Mouse (Mus musculus): ENCODE measurements around the gene Hist1h2bq.
"Not testable (repeated sequence)": the region's sequence is repeated elsewhere in the genome, so short reads cannot be mapped to it uniquely, and the experiment has no call there.

Gene Hist1h2bq

DNA sequence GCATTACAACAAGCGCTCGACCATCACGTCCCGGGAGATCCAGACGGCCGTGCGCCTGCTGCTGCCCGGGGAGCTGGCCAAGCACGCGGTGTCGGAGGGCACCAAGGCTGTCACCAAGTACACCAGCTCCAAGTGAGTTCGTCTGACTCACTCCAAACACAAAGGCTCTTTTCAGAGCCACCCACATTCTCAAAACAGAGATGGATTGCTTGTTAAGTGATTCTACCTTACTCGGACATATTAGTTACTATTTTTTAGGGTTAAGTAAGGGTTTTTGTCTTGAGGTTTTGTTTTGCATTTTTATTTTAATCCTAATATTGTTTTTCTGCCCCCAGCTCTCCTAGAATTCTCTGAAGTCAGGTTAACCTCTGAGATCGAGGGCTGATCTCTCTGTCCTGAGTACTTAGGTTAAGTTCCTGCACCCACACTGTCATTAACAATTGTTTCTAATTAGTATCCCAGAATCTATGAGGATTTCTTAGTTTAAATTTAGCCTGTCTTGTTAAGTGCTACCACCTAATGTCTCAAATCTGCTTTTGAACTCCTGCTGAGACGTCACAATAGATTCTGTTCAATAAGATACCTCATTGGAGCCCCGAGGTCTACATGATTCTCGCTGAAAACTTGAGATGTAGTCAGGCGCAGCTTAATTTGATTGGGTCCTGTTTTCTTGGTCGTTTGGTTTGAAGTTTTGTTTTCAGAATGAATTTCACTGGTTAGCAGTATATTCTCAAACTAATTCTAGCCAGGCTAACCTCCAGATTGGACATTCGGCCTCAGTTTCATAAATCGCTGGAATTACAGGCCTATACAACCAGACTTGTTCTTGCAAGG is 22.0 kb downstream of the Hist1h2bq start:
- no peak for DNase-seq

DNA sequence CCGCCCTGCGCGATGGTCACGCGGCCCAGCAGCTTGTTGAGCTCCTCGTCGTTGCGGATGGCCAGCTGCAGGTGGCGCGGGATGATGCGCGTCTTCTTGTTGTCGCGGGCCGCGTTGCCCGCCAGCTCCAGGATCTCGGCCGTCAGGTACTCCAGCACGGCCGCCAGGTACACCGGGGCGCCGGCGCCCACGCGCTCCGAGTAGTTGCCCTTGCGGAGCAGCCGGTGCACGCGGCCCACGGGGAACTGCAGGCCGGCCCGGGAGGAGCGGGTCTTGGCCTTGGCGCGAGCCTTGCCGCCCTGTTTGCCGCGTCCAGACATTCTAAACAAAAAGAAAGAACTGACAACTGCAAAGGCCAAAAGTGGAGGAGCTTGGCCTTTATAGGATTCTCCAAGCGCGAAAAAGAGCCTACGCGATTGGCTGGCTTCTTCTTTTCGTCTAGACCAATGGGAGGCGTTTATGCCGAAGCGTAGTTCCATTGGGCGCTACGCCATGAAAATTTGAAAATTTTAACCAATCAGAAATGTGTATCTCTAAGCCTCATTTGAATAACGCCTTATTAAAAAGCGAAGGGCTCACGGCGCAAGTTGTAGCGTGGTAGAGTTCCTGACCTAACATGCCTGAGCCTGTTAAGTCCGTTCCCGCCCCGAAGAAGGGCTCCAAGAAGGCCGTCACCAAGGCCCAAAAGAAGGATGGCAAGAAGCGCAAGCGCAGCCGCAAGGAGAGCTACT is 22.9 kb downstream of the Hist1h2bq start, which contains the start of the genes Hist1h2an and Hist1h2bp:
TSS of gene Hist1h2an (minus strand) at position 320 of the 731 bp plus-strand sequence.
TSS of gene Hist1h2bp (plus strand) at position 563 of the 731 bp plus-strand sequence.
- peak; percentile 90 for DNase-seq

DNA sequence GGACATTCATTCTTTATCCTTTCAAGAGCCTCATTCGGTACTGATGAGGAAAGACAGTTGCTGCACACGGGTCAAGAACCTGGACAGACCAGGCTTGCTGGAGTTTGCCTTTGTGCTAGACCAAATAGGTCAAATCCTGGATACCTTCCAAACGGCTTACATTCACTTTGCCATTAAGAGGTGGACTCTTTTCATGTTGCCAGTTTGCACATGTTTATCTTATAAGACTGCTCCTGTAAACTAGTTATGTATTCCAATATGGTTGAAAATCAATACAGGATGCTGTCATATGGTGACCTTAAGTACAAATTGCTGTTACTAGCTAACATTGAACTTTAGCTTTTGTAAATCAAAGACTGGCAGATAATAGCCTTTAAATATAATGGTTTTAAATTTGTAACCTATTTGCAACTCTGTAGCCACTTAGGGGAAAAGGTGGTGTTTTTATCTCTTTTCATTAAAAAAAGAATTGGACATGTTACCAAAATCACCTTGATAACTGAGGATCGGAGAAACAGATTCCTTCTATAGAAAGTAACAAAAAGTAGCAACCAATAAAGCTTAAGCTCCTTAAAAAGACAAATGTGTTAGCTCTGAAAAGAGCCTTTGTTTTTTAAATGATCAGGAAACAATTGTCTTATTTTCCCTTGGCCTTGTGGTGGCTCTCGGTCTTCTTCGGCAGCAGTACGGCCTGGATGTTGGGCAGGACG is 23.7 kb downstream of the Hist1h2bq start:
- DNase-seq: no peak

DNA sequence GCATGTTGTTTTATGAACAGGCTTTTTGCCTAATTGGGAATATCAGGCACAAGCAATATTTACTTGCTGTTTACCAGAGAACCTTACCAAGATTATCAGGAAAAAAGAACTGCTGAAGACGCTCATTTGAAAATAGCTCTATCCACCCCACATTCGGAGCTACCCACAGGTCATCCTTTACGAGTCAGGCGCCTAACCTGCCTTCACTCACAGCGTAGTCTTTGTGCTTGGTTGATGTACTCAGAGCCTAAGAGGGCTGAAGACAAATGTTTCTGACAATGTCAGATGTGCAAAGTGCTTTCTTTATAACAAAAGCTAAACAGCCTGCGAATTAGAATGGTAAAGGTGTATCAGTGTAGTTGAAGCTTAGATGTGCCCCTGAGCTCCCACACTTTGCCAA is 25.7 kb downstream of the Hist1h2bq start:
- no peak for DNase-seq

DNA sequence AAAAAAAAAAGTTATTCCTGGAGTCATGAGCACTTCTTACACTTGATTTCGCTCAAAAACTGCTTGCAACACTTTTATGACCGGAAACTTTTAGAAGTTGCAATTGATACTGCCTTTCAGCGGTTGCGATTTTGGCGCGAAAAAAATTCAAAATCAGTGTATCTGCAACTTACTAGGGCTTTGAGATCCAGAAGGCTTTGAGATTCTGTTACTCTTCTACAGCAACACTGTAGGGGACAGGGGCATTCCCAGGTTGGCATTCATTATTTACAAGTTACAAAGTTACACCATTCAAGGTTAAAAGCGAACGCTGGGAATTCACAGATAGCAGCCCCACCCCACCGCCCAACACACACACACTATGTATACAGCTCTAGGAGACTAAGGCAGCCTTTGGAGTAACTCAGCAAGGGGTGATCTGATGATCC is 26.2 kb downstream of the Hist1h2bq start:
- no peak for DNase-seq

DNA sequence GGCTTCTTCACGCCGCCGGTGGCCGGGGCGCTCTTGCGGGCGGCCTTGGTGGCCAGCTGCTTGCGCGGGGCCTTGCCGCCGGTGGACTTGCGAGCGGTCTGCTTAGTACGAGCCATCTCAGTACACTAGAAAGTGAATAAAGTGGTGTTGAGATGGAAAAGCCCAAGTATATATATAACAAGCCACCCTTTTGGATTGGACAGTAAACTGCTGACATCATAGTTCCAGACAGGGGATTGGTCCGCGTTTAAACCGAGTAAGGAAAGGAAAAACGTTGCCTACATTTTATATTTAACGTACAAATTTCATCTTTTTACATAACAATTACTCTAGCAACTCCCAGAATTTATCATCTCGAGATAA is 26.8 kb downstream of the Hist1h2bq start, which contains the start of gene Hist1h3i:
TSS of gene Hist1h3i (minus strand) at position 116 of the 363 bp plus-strand sequence.
- peak; percentile 42 for DNase-seq

- not testable (repeated sequence) for DNase-seq
Observed at GRCm38 (mm10) chr13:21782361-21783254, 27.4 kb downstream of the Hist1h2bq start.

- no peak for DNase-seq
Observed at GRCm38 (mm10) chr13:21781639-21782038, 28.4 kb downstream of the Hist1h2bq start.

DNA sequence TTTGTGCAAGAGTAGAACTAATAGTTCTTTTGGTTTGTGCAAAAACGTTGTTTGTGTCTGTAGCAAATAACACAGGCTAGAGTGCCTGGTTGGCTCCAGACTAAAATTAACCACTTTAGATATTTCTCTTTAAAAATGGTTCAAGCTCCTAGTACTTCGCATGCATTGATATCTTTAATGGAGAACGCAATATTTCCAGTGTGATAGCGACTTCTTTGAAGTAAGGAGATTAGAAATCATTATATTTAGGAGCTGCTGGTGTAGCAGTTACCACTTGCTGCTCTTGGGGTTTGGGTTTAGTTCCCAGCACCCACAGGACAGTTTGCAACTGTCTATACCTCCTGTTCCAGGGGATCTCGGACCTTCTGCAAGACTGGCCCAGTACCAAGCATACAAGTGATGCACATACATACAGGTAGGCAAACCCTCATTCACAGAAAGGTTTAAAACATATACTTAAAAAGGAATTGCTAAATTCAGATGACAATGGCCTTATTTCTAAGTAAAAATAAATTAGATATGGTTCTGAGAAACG is 28.9 kb downstream of the Hist1h2bq start:
- no peak for DNase-seq

DNA sequence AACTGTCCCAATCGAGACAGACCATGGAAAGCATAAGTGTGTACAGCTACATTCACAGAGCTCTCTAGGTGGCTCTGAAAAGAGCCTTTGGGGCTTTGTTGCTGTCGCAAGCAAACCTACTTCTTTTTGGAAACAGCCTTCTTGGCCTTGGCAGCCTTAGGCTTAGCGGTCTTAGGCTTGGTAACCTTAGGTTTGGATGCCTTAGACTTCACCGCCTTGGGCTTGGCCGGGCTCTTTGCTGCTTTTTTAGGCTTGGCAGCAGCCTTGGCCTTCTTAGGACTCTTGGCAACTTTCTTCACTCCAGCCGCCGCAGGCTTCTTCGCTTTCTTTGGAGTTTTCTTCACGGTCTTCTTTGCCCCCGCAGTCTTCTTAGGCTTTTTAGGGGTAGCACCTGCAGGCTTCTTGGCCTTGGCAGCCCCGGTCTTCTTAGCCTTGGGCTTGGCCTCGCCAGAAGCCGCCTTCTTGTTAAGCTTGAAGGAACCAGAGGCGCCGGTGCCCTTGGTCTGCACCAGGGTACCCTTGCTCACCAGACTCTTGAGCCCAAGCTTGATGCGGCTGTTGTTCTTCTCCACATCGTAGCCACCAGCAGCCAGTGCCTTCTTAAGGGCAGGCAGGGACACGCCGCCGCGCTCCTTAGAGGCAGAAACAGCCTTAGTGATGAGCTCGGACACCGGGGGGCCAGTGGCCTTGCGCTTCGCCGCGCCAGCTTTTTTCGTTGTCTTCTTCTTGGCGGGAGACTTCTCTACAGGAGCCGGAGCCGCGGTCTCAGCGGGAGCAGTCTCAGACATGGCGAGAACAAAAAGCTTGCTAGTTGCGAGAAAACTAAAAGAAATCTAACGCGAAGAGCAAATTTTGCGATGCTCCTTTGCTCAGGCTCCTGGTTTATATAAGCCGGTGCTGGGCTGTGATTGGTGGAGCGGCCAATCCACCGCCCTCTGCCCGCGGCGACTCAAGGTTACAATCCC is 29.9 kb downstream of the Hist1h2bq start, which contains the start of gene Hist1h1b:
TSS of gene Hist1h1b (minus strand) at position 859 of the 965 bp plus-strand sequence.
- peak; percentile 44 for DNase-seq

DNA sequence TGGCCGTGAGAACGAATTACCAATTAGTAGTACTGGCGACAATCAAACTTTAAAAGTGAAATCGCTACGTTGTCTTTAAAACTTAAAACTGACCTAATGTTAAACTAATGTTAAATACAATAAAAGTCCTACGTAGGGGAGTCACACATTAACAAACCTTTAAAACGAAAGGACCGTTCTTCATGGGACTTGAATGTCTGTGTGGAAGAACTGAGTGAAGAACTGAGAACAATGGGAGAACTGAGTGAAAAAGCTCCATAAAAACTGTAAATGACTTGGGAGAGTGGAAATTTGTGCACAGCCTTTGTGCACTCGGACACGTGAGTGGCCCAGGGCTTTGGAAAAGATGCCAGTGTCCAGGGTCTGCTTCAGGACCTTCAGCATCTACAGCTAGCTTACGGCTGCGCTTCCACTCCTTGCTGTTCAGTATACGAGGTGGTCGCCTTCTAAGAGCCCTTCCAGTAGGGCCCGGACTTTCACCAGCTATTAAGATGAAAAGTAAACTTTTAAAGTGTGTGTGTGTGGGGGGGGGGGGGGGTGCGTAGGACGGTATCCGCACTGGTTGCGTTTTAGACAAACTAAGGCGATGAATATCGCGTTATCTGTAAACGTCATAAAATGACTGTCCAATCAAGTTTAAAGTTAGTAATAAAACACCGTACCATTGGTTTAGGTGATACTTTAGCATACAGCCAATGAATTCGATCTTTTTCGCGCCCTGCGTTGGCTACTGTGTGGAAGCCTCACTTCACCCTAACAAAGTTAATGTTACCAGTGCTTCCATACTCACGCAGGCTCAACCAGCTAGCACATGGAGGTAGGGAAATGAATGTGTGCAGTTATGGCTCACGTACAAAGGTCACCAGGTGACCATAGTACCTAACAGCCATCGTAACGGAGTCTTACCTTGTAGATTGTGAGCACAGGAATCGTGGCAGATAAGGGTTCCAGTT is 30.9 kb downstream of the Hist1h2bq start:
- DNase-seq: peak; percentile 67
